Mouse (Mus musculus) embryo, embryonic 9.5 days (tissue): Measurements from ENCODE around the gene Rfpl4b.
A peak's percentile ranks its signal among the peaks of the same experiment; 100 is the strongest.
"Not testable (repeated sequence)": the region's sequence is repeated elsewhere in the genome, so short reads cannot be mapped to it uniquely, and the experiment has no call there.

Experiments used
- DNase-seq: peaks from one replicate; pipeline ENCODE4 v3.0.0-alpha.2; 2017; ENCODE audit errors: extremely low spot score

Rfpl4b gene

GRCm38 (mm10) chr10:38821679-38822078 lies at the start of gene Rfpl4b:
Gene Rfpl4b, minus strand, starts transcription at chr10:38821779.
- no peak for DNase-seq

DNA sequence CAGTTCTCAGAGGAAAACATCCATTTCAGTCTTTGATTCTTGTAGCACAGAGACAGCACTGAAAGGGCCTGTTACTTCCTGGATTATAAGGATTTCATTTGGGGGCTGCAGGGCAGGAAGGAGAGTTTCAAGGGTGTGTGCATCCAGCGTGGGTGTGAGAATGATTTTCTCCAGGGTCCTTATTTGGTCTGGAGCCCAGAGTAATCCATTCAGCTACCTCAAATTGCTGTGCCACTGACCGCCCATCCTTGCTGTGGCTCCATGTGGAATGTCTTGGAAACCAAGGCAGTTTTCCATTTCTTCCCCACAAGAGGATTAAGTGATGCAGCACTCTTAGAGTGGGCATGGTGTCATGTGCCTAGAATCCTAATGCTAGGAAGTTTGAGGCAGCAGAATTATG lies 33.6 kb upstream of the Rfpl4b start:
- no peak for DNase-seq

DNA sequence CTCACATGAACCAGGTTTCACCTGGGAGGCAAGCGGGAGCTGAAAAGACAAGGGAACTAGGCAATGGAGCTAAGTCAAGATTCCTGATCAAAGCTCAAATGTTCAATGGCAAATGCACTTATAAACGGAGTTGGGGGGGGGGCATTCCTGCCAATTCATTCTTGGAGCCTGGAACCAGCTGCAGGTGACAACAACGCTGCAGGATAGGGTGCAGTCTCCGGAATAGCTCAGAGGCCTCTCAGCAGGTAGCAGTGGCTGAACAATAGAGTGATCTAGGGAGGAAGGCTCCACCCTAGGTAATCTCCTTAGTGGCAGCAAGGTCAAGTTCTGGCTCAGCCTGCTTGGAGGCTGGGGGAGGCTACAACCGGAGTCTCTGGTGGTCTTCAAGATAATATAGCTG lies 28.4 kb upstream of the Rfpl4b start:
- DNase-seq: not testable (repeated sequence)

DNA sequence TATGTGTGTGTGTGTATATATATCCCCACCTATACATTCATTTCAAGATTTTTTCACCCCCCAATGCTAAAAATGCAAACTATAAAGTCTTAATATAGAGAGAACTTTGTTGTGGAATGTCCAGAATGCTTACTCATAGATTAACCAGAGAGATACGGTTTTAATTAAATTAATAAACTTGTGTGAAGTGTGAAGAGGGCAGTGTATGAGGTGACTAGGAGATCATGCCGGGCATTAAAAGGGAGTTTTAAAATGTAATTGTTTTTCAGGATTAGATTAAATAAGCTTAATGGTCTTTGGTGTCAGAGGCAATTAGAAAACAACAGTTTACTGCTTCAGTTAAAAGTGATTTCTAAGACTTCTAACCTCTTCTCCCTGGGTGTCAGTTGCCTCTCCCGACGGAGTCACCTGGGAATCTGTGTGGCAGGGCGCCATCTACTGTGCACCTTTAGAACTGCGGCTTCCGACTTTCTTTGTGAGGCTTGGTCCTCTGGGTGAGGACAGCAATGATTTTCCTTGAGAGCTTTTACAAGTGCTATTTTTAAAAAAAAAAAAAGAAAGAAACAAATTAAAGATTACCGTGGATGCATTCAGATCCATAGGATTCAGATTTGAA lies 27.4 kb upstream of the Rfpl4b start:
- peak; percentile 78 for DNase-seq

GRCm38 (mm10) chr10:38848231-38848630 lies 26.7 kb upstream of the Rfpl4b start:
- no peak for DNase-seq

GRCm38 (mm10) chr10:38823741-38824140 lies 2.2 kb upstream of the Rfpl4b start:
- DNase-seq: no peak

DNA sequence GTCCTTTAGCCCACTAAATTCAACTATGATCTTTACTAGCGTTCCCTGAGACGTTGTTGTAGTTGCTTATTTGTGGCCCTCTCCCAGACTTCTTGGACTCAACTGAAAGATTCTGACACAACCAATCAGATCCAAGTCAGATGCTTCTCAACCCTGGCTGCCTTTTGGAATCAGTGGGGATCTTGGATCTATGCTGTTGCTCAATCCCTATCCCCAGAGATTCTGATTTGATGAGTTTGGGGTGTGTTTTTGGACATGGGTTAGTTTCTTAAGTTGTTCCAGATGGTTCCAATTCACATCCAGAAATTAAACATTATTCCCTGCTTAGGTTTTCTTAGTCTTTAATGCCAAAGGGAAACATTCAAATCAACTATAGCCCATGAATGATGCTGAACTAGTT lies 15.5 kb downstream of the Rfpl4b start:
- DNase-seq: no peak

DNA sequence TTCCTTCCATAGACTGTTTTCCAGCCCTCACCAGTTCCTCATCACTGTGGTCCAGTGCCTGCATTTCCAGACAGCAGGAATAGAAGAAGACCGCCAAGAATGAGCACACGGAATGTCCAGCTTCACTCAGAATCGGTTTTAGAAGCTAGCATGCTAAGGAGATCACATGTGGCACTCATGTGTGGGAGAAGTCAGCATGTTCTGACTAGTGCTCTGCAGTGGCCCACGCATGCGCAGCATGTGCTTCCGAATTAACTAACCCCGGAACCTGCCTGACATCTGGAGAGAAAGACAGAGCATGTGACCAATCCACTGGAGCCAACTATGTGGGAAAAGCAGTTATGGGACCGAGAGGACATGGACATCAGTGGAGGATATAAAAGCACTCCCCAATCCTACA lies 17.5 kb downstream of the Rfpl4b start:
- no peak for DNase-seq

GRCm38 (mm10) chr10:38803304-38803703 lies 18.3 kb downstream of the Rfpl4b start:
- DNase-seq: no peak

- no peak for DNase-seq
These were observed 33.0 kb downstream of the Rfpl4b start for GRCm38 (mm10) chr10:38788612-38789011.
